Mouse (Mus musculus) olfactory bulb, adult 2 months (tissue): ENCODE measurements around the gene Ets1.

Source experiments
- CTCF ChIP-seq: fragments of 200-500 bp; IDR thresholded peaks from 2 replicates; pipeline ENCODE4 v1.5.1; 2012; ENCODE audit warnings: low read depth, mild to moderate bottlenecking, low read length, moderate library complexity; ENCODE audit not compliant: insufficient read depth
- POLR2A ChIP-seq: fragments of 200-500 bp; IDR thresholded peaks from 2 replicates; pipeline ENCODE4 v1.6.1; 2012; ENCODE audit warnings: mild to moderate bottlenecking, low read depth, low read length, moderate library complexity; ENCODE audit not compliant: insufficient read depth

- TF ChIP-seq CTCF (no peak), POLR2A (no peak)
Observed at GRCm38 (mm10) chr9:32752602-32753001, 116.6 kb downstream of the Ets1 start.
